Mouse (Mus musculus) intestine, embryonic 16.5 days (tissue): Measurements from ENCODE around the gene Atrnl1. TPM values are rescaled to one million over a fixed set of nuclear protein-coding genes. Genes with fewer than 3 reads are reported as not detected.

ENCODE experiments used
- ATAC-seq: fragments of 200-750 bp; cut with Nextera tagmentation; 2 replicates; pipeline ENCODE4 v1.8.0; 2017; ENCODE audit warnings: moderate TSS enrichment, moderate library complexity
- H3K27ac ChIP-seq: fragments of 300-500 bp; sonication (generic); 2 replicates; pipeline ENCODE4 v1.5.1; 2014; ENCODE audit warnings: mild to moderate bottlenecking, low read length
- H3K27me3 ChIP-seq: fragments of 300-500 bp; sonication (generic); replicated peaks from 2 replicates; pipeline ENCODE4 v1.6.1; 2014; ENCODE audit warnings: low read length, control low read depth, mixed read lengths; ENCODE audit not compliant: control insufficient read depth, insufficient read depth
- H3K36me3 ChIP-seq: fragments of 300-500 bp; sonication (generic); 2 replicates; pipeline ENCODE4 v1.6.1; 2014; ENCODE audit warnings: low read length, control low read depth; ENCODE audit not compliant: control insufficient read depth, insufficient read depth
- H3K4me1 ChIP-seq: fragments of 300-500 bp; sonication (generic); 2 replicates; pipeline ENCODE4 v1.6.1; 2014; ENCODE audit warnings: low read length, control low read depth, mixed read lengths; ENCODE audit not compliant: control insufficient read depth, insufficient read depth
- H3K4me2 ChIP-seq: fragments of 300-500 bp; sonication (generic); 2 replicates; pipeline ENCODE4 v1.6.1; 2014; ENCODE audit warnings: low read depth, low read length, control low read depth
- H3K4me3 ChIP-seq: fragments of 300-500 bp; sonication (generic); 2 replicates; pipeline ENCODE4 v1.5.1; 2014; ENCODE audit warnings: mild to moderate bottlenecking, low read length
- H3K9ac ChIP-seq: fragments of 300-500 bp; sonication (generic); 2 replicates; pipeline ENCODE4 v1.6.1; 2014; ENCODE audit warnings: low read depth, low read length
- H3K9me3 ChIP-seq: fragments of 300-500 bp; sonication (generic); 2 replicates; pipeline ENCODE4 v1.6.1; 2016; ENCODE audit warnings: low read length, control low read depth; ENCODE audit not compliant: control insufficient read depth
- WGBS: fragments of 180-500 bp; shearing (Covaris S2); extraction: QIAGEN DNeasy Blood & Tissue Kit; methylation state at CpG from one replicate; pipeline ENCODE4 v1.1.7; 2014; 5-methylcytosine and 5-hydroxymethylcytosine counted together
- polyA plus RNA-seq: library from polyadenylated mRNA; unstranded; fragments of >200 nt; fragmentation: Nextera tagmentation; extraction: Ambion mirVana; gene quantifications from 2 replicates; pipeline ENCODE4 v1.2.1, GENCODE M21; 2015

The Atrnl1 gene
- polyA plus RNA-seq, 1 experiment from 2014 or later, result 2.8 TPM

- H3K9me3 ChIP-seq, result no peaks in the 10 kb centered on the region
- no peak overlapping the region for H3K27ac ChIP-seq
- WGBS, result 58% methylated on average over 4 of the region's 4 CpGs
- no peaks in the 10 kb centered on the region for H3K27me3 ChIP-seq
- peaks cover 3% of the 10 kb centered on the region; the same call in 1 of the 2 replicates for H3K4me1 ChIP-seq
- no peak for ATAC-seq
- H3K4me3 ChIP-seq, result no peak overlapping the region
- H3K4me2 ChIP-seq, result no peak overlapping the region
- no peaks in the 10 kb centered on the region for H3K36me3 ChIP-seq
- H3K9ac ChIP-seq, result no peak overlapping the region
Observed at GRCm38 (mm10) chr19:57585231-57585792, 25.5 kb upstream of the Atrnl1 start.

GRCm38 (mm10) chr19:57586172-57586571, 24.7 kb upstream of the Atrnl1 start:
- Histone ChIP-seq H3K27ac (no peak overlapping the region), H3K27me3 (no peaks in the 10 kb centered on the region), H3K9me3 (no peaks in the 10 kb centered on the region), H3K4me3 (no peak overlapping the region), H3K4me1 (peaks cover 3% of the 10 kb centered on the region; the same call in 1 of the 2 replicates), H3K9ac (no peak overlapping the region), H3K36me3 (no peaks in the 10 kb centered on the region), H3K4me2 (0 out of 2 replicates have a peak overlapping the region, but pooled peaks have one; percentile 8)
- peak; percentile 26; the same call in 1 of the 2 replicates for ATAC-seq
- WGBS, result 17% methylated on average over 10 of the region's 10 CpGs

- Histone ChIP-seq H3K9ac (no peak overlapping the region), H3K4me2 (no peak overlapping the region), H3K9me3 (no peaks in the 10 kb centered on the region), H3K27ac (no peak overlapping the region), H3K4me3 (no peak overlapping the region), H3K36me3 (no peaks in the 10 kb centered on the region), H3K4me1 (peaks cover 3% of the 10 kb centered on the region; the same call in 1 of the 2 replicates), H3K27me3 (no peaks in the 10 kb centered on the region)
- WGBS, result 52% methylated on average over 9 of the region's 9 CpGs
- no peak for ATAC-seq
Observed at GRCm38 (mm10) chr19:57589516-57589915, 21.3 kb upstream of the Atrnl1 start.

- no peaks in the 10 kb centered on the region for H3K27me3 ChIP-seq
- 75% methylated on average over 5 of the region's 5 CpGs for WGBS
Observed at GRCm38 (mm10) chr19:57590895-57591294, 19.9 kb upstream of the Atrnl1 start.

GRCm38 (mm10) chr19:57591631-57592030, 19.2 kb upstream of the Atrnl1 start:
- no peak overlapping the region for H3K9ac ChIP-seq
- H3K4me1 ChIP-seq, result no peaks in the 10 kb centered on the region; the same call in 1 of the 2 replicates
- no peaks in the 10 kb centered on the region for H3K36me3 ChIP-seq
- WGBS, result 86% methylated on average over 10 of the region's 10 CpGs
- H3K4me3 ChIP-seq, result no peak overlapping the region
- no peak overlapping the region for H3K4me2 ChIP-seq
- no peak overlapping the region for H3K27ac ChIP-seq
- no peak for ATAC-seq
- no peaks in the 10 kb centered on the region for H3K27me3 ChIP-seq
- no peaks in the 10 kb centered on the region for H3K9me3 ChIP-seq

More at GRCm38 (mm10) chr19:57590895-57591294, 19.9 kb upstream of the Atrnl1 start:
- ATAC-seq, result no peak
- H3K4me2 ChIP-seq, result no peak overlapping the region
- no peak overlapping the region for H3K27ac ChIP-seq
- H3K9ac ChIP-seq, result no peak overlapping the region
- H3K36me3 ChIP-seq, result no peaks in the 10 kb centered on the region
- peaks cover 3% of the 10 kb centered on the region; the same call in 1 of the 2 replicates for H3K4me1 ChIP-seq
- no peak overlapping the region for H3K4me3 ChIP-seq
- no peaks in the 10 kb centered on the region for H3K9me3 ChIP-seq

- no peak overlapping the region for H3K9ac ChIP-seq
- H3K27ac ChIP-seq, result no peak overlapping the region
- H3K27me3 ChIP-seq, result no peaks in the 10 kb centered on the region
- no peaks in the 10 kb centered on the region for H3K36me3 ChIP-seq
- H3K9me3 ChIP-seq, result no peaks in the 10 kb centered on the region
- ATAC-seq, result no peak
- H3K4me3 ChIP-seq, result no peak overlapping the region
- no peaks in the 10 kb centered on the region; the same call in 1 of the 2 replicates for H3K4me1 ChIP-seq
- WGBS, result 84% methylated on average over 2 of the region's 2 CpGs
- H3K4me2 ChIP-seq, result no peak overlapping the region
Observed at GRCm38 (mm10) chr19:57592355-57592754, 18.5 kb upstream of the Atrnl1 start.

GRCm38 (mm10) chr19:57599126-57599525, 11.7 kb upstream of the Atrnl1 start:
- no peaks in the 10 kb centered on the region for H3K9me3 ChIP-seq
- no peaks in the 10 kb centered on the region for H3K36me3 ChIP-seq
- ATAC-seq, result no peak
- H3K27ac ChIP-seq, result no peak overlapping the region
- H3K4me3 ChIP-seq, result no peak overlapping the region
- peaks cover 7% of the 10 kb centered on the region for H3K4me1 ChIP-seq
- no peak overlapping the region for H3K4me2 ChIP-seq
- H3K9ac ChIP-seq, result no peak overlapping the region
- no peaks in the 10 kb centered on the region for H3K27me3 ChIP-seq
- 60% methylated on average over 8 of the region's 8 CpGs for WGBS

- Histone ChIP-seq H3K27me3 (no peaks in the 10 kb centered on the region), H3K4me1 (peaks cover 7% of the 10 kb centered on the region), H3K4me2 (peak overlapping the region; percentile 22; the same call in 1 of the 2 replicates), H3K9ac (no peak overlapping the region; the same call in 1 of the 2 replicates), H3K36me3 (no peaks in the 10 kb centered on the region), H3K4me3 (no peak overlapping the region), H3K9me3 (no peaks in the 10 kb centered on the region; the same call in 1 of the 2 replicates), H3K27ac (no peak overlapping the region)
- no peak for ATAC-seq
- 48% methylated on average over 16 of the region's 16 CpGs for WGBS
Observed at GRCm38 (mm10) chr19:57600233-57600929, 10.5 kb upstream of the Atrnl1 start.

- Histone ChIP-seq H3K4me2 (no peak overlapping the region), H3K9ac (no peak overlapping the region), H3K4me3 (no peak overlapping the region), H3K9me3 (no peaks in the 10 kb centered on the region; the same call in 1 of the 2 replicates), H3K27ac (no peak overlapping the region), H3K36me3 (no peaks in the 10 kb centered on the region), H3K27me3 (no peaks in the 10 kb centered on the region), H3K4me1 (peaks cover 7% of the 10 kb centered on the region)
- 82% methylated on average over 2 of the region's 2 CpGs for WGBS
- no peak for ATAC-seq
Observed at GRCm38 (mm10) chr19:57600930-57601328, 9.9 kb upstream of the Atrnl1 start.
